Mouse (Mus musculus) small intestine, adult 2 months (tissue): ENCODE data around the gene Tfdp2. TPM values are rescaled to one million over a fixed set of nuclear protein-coding genes. Genes with fewer than 3 reads are reported as not detected.

ENCODE experiments used
- H3K27ac ChIP-seq: fragments of 200-500 bp; 2 replicates; pipeline ENCODE4 v1.5.1; 2012; ENCODE audit warnings: low read depth, low read length, control low read depth, inconsistent platforms; ENCODE audit not compliant: insufficient read depth
- H3K27me3 ChIP-seq: fragments of 200-500 bp; 2 replicates; pipeline ENCODE4 v1.6.1; 2012; ENCODE audit warnings: mild to moderate bottlenecking, moderate library complexity, low read length, inconsistent platforms; ENCODE audit not compliant: control insufficient read depth, insufficient read depth
- H3K36me3 ChIP-seq: fragments of 200-500 bp; 2 replicates; pipeline ENCODE4 v1.6.1; 2012; ENCODE audit warnings: mild to moderate bottlenecking, low read length, control low read depth, inconsistent platforms; ENCODE audit not compliant: control insufficient read depth, insufficient read depth
- H3K4me1 ChIP-seq: fragments of 200-500 bp; 2 replicates; pipeline ENCODE4 v1.6.1; 2012; ENCODE audit warnings: low read length, inconsistent platforms, mixed read lengths; ENCODE audit not compliant: control insufficient read depth, insufficient read depth, insufficient read length
- H3K4me3 ChIP-seq: fragments of 200-500 bp; 2 replicates; pipeline ENCODE4 v1.5.1; 2012; ENCODE audit warnings: low read depth, mild to moderate bottlenecking, control low read depth, inconsistent platforms, low read length, moderate library complexity
- CTCF ChIP-seq: fragments of 200-500 bp; IDR thresholded peaks from 2 replicates; pipeline ENCODE4 v1.5.1; 2012; ENCODE audit warnings: low read depth, mild to moderate bottlenecking, control low read depth, inconsistent platforms, low read length, moderate library complexity, mixed read lengths; ENCODE audit not compliant: insufficient replicate concordance, insufficient read length; ENCODE audit errors: extremely low read depth
- POLR2A ChIP-seq: fragments of 200-500 bp; IDR thresholded peaks from 2 replicates; pipeline ENCODE4 v1.6.1; 2012; ENCODE audit warnings: low read depth, mild to moderate bottlenecking, control low read depth, inconsistent platforms, low read length, moderate library complexity
- WGBS: fragments of 180-500 bp; shearing (Covaris S2); methylation state at CpG from one replicate; pipeline ENCODE4 v1.1.7; 2018; 5-methylcytosine and 5-hydroxymethylcytosine counted together
- polyA plus RNA-seq: library from polyadenylated mRNA; depleted of rRNA; stranded (reverse); fragments of >200 nt; gene quantifications from 2 replicates; pipeline ENCODE4 v1.2.3, GENCODE M21; 2012

Tfdp2 gene
- polyA plus RNA-seq, 1 experiment, result 23.9 TPM

DNA sequence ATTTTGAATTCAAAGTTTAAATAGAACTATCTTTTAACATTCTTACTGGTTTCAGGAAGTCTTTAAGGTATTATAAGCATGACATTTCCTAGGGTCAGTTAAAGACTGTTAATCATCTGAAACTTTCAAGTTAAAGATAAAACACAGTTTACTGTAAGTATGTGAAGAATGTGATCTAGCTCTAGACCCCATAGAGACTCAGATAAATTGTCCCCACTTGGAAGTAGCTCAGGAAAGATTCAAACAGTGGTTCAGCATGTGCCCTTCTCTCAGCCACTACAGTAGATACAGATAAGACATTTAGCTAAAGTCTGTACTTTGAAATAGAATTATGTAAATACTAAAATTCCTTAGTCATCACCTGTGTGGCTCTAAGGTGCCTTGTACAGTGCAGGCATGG, 79.5 kb downstream of the Tfdp2 start:
- Histone ChIP-seq H3K27ac (no peak overlapping the region), H3K27me3 (no peaks in the 10 kb centered on the region), H3K4me3 (no peak overlapping the region), H3K36me3 (peaks cover 2% of the 10 kb centered on the region; the same call in 1 of the 2 replicates), H3K4me1 (no peaks in the 10 kb centered on the region)
- TF ChIP-seq CTCF, result no peak
- TF ChIP-seq POLR2A, result no peak

DNA sequence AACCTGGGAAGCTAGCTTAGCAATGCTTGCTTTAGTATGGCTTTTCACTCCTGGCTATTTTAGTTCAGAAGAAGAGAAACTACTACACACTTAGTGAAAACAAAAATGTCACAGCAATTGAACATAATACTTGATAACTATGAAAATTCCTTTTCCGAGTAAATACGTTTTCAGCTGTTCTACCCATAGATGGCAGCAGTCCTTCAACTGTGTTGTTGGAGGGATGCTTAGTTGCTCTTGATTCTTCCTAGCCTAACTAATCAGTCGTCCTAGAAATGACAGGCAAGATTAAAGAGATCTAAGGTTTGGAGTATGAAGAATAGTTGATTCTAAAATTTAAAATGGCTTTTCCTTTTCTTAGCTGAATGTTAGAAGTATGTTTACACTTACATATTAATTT, 85.4 kb downstream of the Tfdp2 start:
- Histone ChIP-seq H3K4me1 (no peaks in the 10 kb centered on the region), H3K4me3 (no peak overlapping the region), H3K27me3 (no peaks in the 10 kb centered on the region), H3K27ac (no peak overlapping the region), H3K36me3 (no peaks in the 10 kb centered on the region)
- WGBS, result 61% methylated on average over 3 of the region's 3 CpGs
- no peak for TF ChIP-seq POLR2A

DNA sequence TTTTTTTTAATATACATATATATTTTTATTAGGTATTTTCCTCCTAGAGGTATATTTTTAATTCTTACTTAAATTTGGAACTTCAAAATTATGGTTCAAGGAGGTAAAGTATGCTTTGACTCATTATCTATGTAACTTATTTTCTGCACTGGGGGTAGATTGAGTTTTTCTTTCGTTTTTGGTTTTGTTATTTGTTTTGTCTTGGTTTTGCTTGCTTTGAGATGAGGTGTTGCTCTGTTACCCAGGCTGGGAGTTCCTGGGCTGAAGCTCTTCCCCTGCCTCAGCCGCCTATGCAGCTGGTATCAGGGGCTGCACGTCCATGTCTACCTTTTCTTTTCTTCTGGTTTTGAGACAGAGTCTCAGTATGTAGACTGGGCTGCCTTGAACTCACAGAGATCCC, 86.0 kb downstream of the Tfdp2 start:
- no peaks in the 10 kb centered on the region for H3K4me1 ChIP-seq
- no peak overlapping the region for H3K27ac ChIP-seq
- no peaks in the 10 kb centered on the region for H3K36me3 ChIP-seq
- no peaks in the 10 kb centered on the region for H3K27me3 ChIP-seq
- no peak overlapping the region for H3K4me3 ChIP-seq
- TF ChIP-seq POLR2A, result no peak
- TF ChIP-seq CTCF, result no peak
- WGBS, result 85% methylated on average over 3 of the region's 3 CpGs

DNA sequence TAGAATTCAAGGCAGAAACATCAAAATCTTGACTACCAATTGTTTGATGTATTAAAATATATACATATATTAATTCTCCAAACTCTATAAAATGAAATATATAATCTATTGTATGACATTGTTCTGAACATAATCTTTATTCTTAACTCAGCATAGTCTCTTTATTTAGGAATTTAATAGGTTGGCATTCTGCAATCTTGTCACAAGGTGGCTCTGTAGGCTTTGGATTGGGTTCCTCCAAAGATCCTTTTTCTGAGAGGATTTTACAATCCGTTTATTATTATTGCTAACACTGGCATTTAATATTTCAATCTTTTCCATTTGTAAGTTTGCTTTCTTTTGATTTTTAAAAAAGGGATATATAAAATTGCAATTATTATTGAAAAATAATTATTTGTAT, 88.8 kb downstream of the Tfdp2 start:
- TF ChIP-seq CTCF (no peak), POLR2A (no peak)
- Histone ChIP-seq H3K36me3 (peaks cover 7% of the 10 kb centered on the region), H3K27me3 (no peaks in the 10 kb centered on the region), H3K4me1 (no peaks in the 10 kb centered on the region), H3K4me3 (no peak overlapping the region), H3K27ac (no peak overlapping the region)
- 23% methylated on average over 1 of the region's 1 CpGs for WGBS

DNA sequence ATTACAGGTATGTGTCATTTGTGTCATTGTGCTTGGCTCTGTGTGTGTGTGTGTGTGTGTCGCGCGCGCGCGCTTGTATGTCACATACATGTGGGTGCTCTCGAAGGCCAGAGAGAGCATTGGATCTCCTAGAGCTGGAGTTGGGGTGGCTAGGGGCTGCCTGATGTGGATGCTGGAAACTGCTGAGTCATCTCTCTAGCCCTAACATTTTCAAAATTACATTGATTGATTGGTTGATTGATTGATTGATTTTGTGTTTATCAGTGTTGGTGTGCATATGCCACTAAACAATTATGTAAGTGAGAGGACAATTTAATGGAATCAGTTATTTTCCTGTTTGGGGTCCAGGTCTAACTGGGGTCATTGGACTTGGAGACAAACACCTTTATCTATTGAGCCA, 96.1 kb downstream of the Tfdp2 start:
- H3K36me3 ChIP-seq, result peaks cover 17% of the 10 kb centered on the region
- H3K27ac ChIP-seq, result no peak overlapping the region
- H3K4me1 ChIP-seq, result no peaks in the 10 kb centered on the region
- TF ChIP-seq CTCF, result no peak
- no peak for TF ChIP-seq POLR2A
- 98% methylated on average over 7 of the region's 7 CpGs for WGBS
- no peaks in the 10 kb centered on the region for H3K27me3 ChIP-seq
- H3K4me3 ChIP-seq, result no peak overlapping the region

DNA sequence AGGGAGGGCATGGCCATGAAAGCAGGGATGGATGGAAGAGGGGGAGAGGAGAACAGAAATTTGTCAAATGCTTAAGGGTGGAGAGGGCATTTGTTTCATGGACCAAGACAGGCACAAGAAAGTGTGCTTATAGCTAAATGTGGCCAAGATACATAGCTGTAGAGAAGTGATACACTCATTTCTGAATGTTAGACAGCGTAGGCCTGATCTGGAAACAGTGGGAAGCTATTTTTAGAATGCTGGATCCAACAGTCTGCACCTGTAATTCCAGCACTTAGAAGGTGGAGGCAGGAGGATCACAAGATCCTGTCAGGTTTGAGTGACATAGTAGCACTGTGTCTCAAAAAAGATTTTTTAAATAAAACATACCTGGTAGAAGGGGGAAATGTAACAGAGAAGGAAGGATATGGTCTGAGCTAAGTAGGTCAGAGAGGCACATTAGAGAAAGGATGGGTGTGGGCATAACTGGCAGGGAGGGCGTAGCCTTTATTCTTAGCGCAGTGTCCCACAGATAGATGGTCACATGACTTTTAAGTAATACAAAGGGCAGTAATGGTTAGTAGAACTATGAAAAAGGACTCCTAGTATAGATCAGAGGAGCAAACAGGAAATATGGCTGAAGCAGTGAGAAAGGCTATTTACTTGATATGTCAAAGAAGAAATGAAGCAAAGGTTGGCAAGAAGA, 103.4 kb downstream of the Tfdp2 start:
- TF ChIP-seq POLR2A (no peak), CTCF (no peak)
- no peak overlapping the region for H3K4me3 ChIP-seq
- peaks cover 28% of the 10 kb centered on the region for H3K36me3 ChIP-seq
- no peak overlapping the region for H3K27ac ChIP-seq
- no peaks in the 10 kb centered on the region for H3K27me3 ChIP-seq
- WGBS, result 77% methylated on average over 3 of the region's 3 CpGs
- H3K4me1 ChIP-seq, result no peaks in the 10 kb centered on the region

DNA sequence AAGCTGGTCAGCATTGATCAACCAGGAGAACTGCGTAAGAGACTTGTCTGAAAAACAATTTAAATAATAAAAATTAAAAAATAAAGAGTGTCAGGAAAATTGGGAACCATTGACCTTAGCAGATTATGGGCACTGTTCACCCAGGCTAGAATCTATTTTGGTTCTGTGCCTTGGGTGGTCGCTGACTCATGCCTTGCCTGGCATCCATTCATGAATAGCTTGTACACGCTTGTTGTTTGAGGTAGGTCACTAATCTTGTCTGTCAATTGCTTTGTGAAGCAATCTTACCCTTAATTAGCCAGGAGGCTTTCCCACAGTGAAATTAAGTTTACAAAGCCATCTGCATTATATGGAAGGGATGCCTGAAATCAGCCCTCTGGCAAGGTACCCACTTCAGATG, 112.7 kb downstream of the Tfdp2 start:
- WGBS, result 90% methylated on average over 3 of the region's 3 CpGs

DNA sequence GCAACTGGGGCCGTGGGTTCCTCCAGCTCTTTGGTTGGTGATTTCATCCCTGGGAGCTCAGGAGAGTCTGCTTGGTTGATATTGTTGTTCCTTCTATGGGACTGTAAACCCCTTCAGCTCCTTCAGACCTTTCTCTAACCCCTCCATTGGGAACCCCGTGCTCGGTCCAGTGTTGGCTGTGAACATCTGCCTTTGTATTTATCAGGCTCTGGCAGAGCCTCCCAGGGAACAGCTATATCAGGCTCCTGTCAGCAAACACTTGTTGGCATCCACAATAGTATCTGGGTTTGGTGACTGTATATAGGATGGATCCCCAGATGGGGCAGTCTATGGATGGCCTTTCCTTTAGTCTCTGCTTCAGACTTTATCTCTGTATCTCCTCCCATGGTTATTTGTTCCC, 116.0 kb downstream of the Tfdp2 start:
- no peak overlapping the region for H3K4me3 ChIP-seq
- no peaks in the 10 kb centered on the region for H3K27me3 ChIP-seq
- 98% methylated on average over 3 of the region's 3 CpGs for WGBS
- peaks cover 29% of the 10 kb centered on the region for H3K36me3 ChIP-seq
- H3K4me1 ChIP-seq, result no peaks in the 10 kb centered on the region
- TF ChIP-seq POLR2A (no peak), CTCF (no peak)
- no peak overlapping the region for H3K27ac ChIP-seq

More for the DNA sequence above, 112.7 kb downstream of the Tfdp2 start:
- Histone ChIP-seq H3K27ac (no peak overlapping the region), H3K4me3 (no peak overlapping the region), H3K36me3 (peaks cover 26% of the 10 kb centered on the region), H3K4me1 (no peaks in the 10 kb centered on the region), H3K27me3 (no peaks in the 10 kb centered on the region)
- TF ChIP-seq CTCF, result no peak
- no peak for TF ChIP-seq POLR2A
